Mouse (Mus musculus) intestine, embryonic 16.5 days (tissue): ENCODE measurements around the gene Cmtm2b. TPM values are rescaled to one million over a fixed set of nuclear protein-coding genes. Genes with fewer than 3 reads are reported as not detected.
"Not testable (repeated sequence)": the region's sequence is repeated elsewhere in the genome, so short reads cannot be mapped to it uniquely, and the experiment has no call there.

ENCODE experiments used
- ATAC-seq: fragments of 200-750 bp; cut with Nextera tagmentation; 2 replicates; pipeline ENCODE4 v1.8.0; 2017; ENCODE audit warnings: moderate TSS enrichment, moderate library complexity
- H3K27ac ChIP-seq: fragments of 300-500 bp; sonication (generic); 2 replicates; pipeline ENCODE4 v1.5.1; 2014; ENCODE audit warnings: mild to moderate bottlenecking, low read length
- H3K27me3 ChIP-seq: fragments of 300-500 bp; sonication (generic); replicated peaks from 2 replicates; pipeline ENCODE4 v1.6.1; 2014; ENCODE audit warnings: low read length, control low read depth, mixed read lengths; ENCODE audit not compliant: control insufficient read depth, insufficient read depth
- H3K36me3 ChIP-seq: fragments of 300-500 bp; sonication (generic); 2 replicates; pipeline ENCODE4 v1.6.1; 2014; ENCODE audit warnings: low read length, control low read depth; ENCODE audit not compliant: control insufficient read depth, insufficient read depth
- H3K4me1 ChIP-seq: fragments of 300-500 bp; sonication (generic); 2 replicates; pipeline ENCODE4 v1.6.1; 2014; ENCODE audit warnings: low read length, control low read depth, mixed read lengths; ENCODE audit not compliant: control insufficient read depth, insufficient read depth
- H3K4me2 ChIP-seq: fragments of 300-500 bp; sonication (generic); 2 replicates; pipeline ENCODE4 v1.6.1; 2014; ENCODE audit warnings: low read depth, low read length, control low read depth
- H3K4me3 ChIP-seq: fragments of 300-500 bp; sonication (generic); 2 replicates; pipeline ENCODE4 v1.5.1; 2014; ENCODE audit warnings: mild to moderate bottlenecking, low read length
- H3K9ac ChIP-seq: fragments of 300-500 bp; sonication (generic); 2 replicates; pipeline ENCODE4 v1.6.1; 2014; ENCODE audit warnings: low read depth, low read length
- H3K9me3 ChIP-seq: fragments of 300-500 bp; sonication (generic); 2 replicates; pipeline ENCODE4 v1.6.1; 2016; ENCODE audit warnings: low read length, control low read depth; ENCODE audit not compliant: control insufficient read depth
- WGBS: fragments of 180-500 bp; shearing (Covaris S2); extraction: QIAGEN DNeasy Blood & Tissue Kit; methylation state at CpG from one replicate; pipeline ENCODE4 v1.1.7; 2014; 5-methylcytosine and 5-hydroxymethylcytosine counted together
- polyA plus RNA-seq: library from polyadenylated mRNA; unstranded; fragments of >200 nt; fragmentation: Nextera tagmentation; extraction: Ambion mirVana; gene quantifications from 2 replicates; pipeline ENCODE4 v1.2.1, GENCODE M21; 2015

Gene Cmtm2b
- polyA plus RNA-seq, 1 experiment from 2014 or later = not detected

GRCm38 (mm10) chr8:104321267-104321666 is 763 bp upstream of the Cmtm2b start, which contains the start of gene Gm11020:
Gm11020 (plus strand) TSS chr8:104321567.
- 80% methylated on average over 9 of the region's 11 CpGs for WGBS
- not testable (repeated sequence) for H3K9me3 ChIP-seq, H3K4me3 ChIP-seq, H3K9ac ChIP-seq, H3K27ac ChIP-seq, H3K4me2 ChIP-seq, H3K36me3 ChIP-seq, H3K27me3 ChIP-seq, H3K4me1 ChIP-seq, ATAC-seq

- Histone ChIP-seq H3K4me2 (no peak overlapping the region), H3K4me3 (no peak overlapping the region), H3K27me3 (no peaks in the 10 kb centered on the region), H3K9ac (no peak overlapping the region), H3K36me3 (no peaks in the 10 kb centered on the region), H3K27ac (no peak overlapping the region), H3K4me1 (no peaks in the 10 kb centered on the region), H3K9me3 (no peaks in the 10 kb centered on the region)
- WGBS = 76% methylated on average over 5 of the region's 5 CpGs
- ATAC-seq = no peak
Measured at GRCm38 (mm10) chr8:104332665-104333631, 10.9 kb downstream of the Cmtm2b start.

GRCm38 (mm10) chr8:104333786-104334185 is 11.8 kb downstream of the Cmtm2b start:
- no peak for ATAC-seq
- no peak overlapping the region for H3K4me2 ChIP-seq
- H3K36me3 ChIP-seq = no peaks in the 10 kb centered on the region
- no peak overlapping the region for H3K4me3 ChIP-seq
- H3K27ac ChIP-seq = no peak overlapping the region
- no peaks in the 10 kb centered on the region for H3K4me1 ChIP-seq
- WGBS = 56% methylated on average over 5 of the region's 5 CpGs
- H3K9ac ChIP-seq = no peak overlapping the region
- H3K9me3 ChIP-seq = no peaks in the 10 kb centered on the region
- H3K27me3 ChIP-seq = no peaks in the 10 kb centered on the region

- no peak overlapping the region for H3K9ac ChIP-seq
- H3K36me3 ChIP-seq = no peaks in the 10 kb centered on the region
- no peak overlapping the region for H3K4me3 ChIP-seq
- no peak overlapping the region for H3K27ac ChIP-seq
- no peak for ATAC-seq
- 71% methylated on average over 1 of the region's 1 CpGs for WGBS
- no peaks in the 10 kb centered on the region for H3K4me1 ChIP-seq
- H3K27me3 ChIP-seq = no peaks in the 10 kb centered on the region
- H3K9me3 ChIP-seq = no peaks in the 10 kb centered on the region
- H3K4me2 ChIP-seq = no peak overlapping the region
Measured at GRCm38 (mm10) chr8:104334196-104334595, 12.2 kb downstream of the Cmtm2b start.

- Histone ChIP-seq H3K27me3 (no peaks in the 10 kb centered on the region), H3K9ac (no peak overlapping the region), H3K27ac (no peak overlapping the region), H3K4me2 (no peak overlapping the region), H3K36me3 (no peaks in the 10 kb centered on the region), H3K9me3 (no peaks in the 10 kb centered on the region), H3K4me1 (peaks cover 3% of the 10 kb centered on the region), H3K4me3 (no peak overlapping the region)
- no peak for ATAC-seq
- 83% methylated on average over 1 of the region's 1 CpGs for WGBS
Measured at GRCm38 (mm10) chr8:104336806-104337205, 14.8 kb downstream of the Cmtm2b start.

GRCm38 (mm10) chr8:104337890-104338289 is 15.9 kb downstream of the Cmtm2b start:
- Histone ChIP-seq H3K36me3 (no peaks in the 10 kb centered on the region), H3K27me3 (no peaks in the 10 kb centered on the region), H3K9ac (no peak overlapping the region), H3K27ac (no peak overlapping the region), H3K4me3 (no peak overlapping the region), H3K9me3 (no peaks in the 10 kb centered on the region), H3K4me2 (no peak overlapping the region), H3K4me1 (peaks cover 5% of the 10 kb centered on the region)
- 51% methylated on average over 3 of the region's 3 CpGs for whole genome bisulfite sequencing
- ATAC-seq = no peak

- WGBS = 20% methylated on average over 17 of the region's 18 CpGs
Measured at GRCm38 (mm10) chr8:104339229-104339982, 17.4 kb downstream of the Cmtm2b start, which contains the start of gene Cmtm3. Cmtm3 (plus strand) TSS chr8:104339410.

GRCm38 (mm10) chr8:104339983-104340232 is 17.9 kb downstream of the Cmtm2b start:
- peak overlapping the region; percentile 63 for H3K4me3 ChIP-seq
- WGBS = 1% methylated on average over 6 of the region's 6 CpGs
- no peaks in the 10 kb centered on the region for H3K36me3 ChIP-seq
- peak overlapping the region; percentile 82 for H3K27ac ChIP-seq
- no peaks in the 10 kb centered on the region for H3K27me3 ChIP-seq
- no peaks in the 10 kb centered on the region for H3K9me3 ChIP-seq
- peak overlapping the region; percentile 63 for H3K4me2 ChIP-seq
- peaks cover 13% of the 10 kb centered on the region for H3K4me1 ChIP-seq
- H3K9ac ChIP-seq = peak overlapping the region; percentile 87
- no peak for ATAC-seq

More at GRCm38 (mm10) chr8:104339229-104339982, 17.4 kb downstream of the Cmtm2b start, which contains the start of gene Cmtm3:
- Histone ChIP-seq H3K4me1 (peaks cover 13% of the 10 kb centered on the region), H3K4me2 (peak within 1 kb of the TSS; percentile 63), H3K9me3 (no peaks in the 10 kb centered on the region), H3K27me3 (no peaks in the 10 kb centered on the region), H3K27ac (peak within 1 kb of the TSS; percentile 82), H3K36me3 (no peaks in the 10 kb centered on the region), H3K9ac (peak within 1 kb of the TSS; percentile 87), H3K4me3 (peak within 1 kb of the TSS; percentile 63)
- no peak for ATAC-seq
